Mouse (Mus musculus) olfactory bulb, adult 2 months (tissue): ENCODE data around the gene Kremen2.

Experiments
- CTCF ChIP-seq: fragments of 200-500 bp; IDR thresholded peaks from 2 replicates; pipeline ENCODE4 v1.5.1; 2012; ENCODE audit warnings: low read depth, mild to moderate bottlenecking, low read length, moderate library complexity; ENCODE audit not compliant: insufficient read depth
- POLR2A ChIP-seq: fragments of 200-500 bp; IDR thresholded peaks from 2 replicates; pipeline ENCODE4 v1.6.1; 2012; ENCODE audit warnings: mild to moderate bottlenecking, low read depth, low read length, moderate library complexity; ENCODE audit not compliant: insufficient read depth

DNA sequence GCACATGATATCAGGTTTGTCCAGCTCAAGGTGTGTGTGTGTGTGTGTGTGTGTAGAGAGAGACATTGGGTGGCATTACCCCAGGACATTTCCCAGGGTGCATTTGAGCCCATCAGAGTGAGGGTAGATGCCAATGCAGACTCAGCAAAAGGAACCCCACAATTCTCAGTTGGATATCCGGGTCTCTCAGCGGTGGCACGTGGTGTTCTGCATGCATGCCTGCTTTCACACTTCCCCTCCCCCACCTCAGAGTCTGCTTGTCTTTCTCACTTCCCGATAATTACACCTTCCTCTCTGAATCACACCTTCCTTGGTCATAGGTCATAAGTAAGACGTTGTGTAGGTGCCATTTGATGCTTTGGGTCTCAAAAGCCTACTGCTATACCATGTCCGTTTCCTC lies 2.4 kb upstream of the Kremen2 start:
- TF ChIP-seq CTCF (no peak), POLR2A (no peak)
